Mouse (Mus musculus): ENCODE results near the gene Trit1.
"Not testable (repeated sequence)": the region's sequence is repeated elsewhere in the genome, so short reads cannot be mapped to it uniquely, and the experiment has no call there.

Gene Trit1

DNA sequence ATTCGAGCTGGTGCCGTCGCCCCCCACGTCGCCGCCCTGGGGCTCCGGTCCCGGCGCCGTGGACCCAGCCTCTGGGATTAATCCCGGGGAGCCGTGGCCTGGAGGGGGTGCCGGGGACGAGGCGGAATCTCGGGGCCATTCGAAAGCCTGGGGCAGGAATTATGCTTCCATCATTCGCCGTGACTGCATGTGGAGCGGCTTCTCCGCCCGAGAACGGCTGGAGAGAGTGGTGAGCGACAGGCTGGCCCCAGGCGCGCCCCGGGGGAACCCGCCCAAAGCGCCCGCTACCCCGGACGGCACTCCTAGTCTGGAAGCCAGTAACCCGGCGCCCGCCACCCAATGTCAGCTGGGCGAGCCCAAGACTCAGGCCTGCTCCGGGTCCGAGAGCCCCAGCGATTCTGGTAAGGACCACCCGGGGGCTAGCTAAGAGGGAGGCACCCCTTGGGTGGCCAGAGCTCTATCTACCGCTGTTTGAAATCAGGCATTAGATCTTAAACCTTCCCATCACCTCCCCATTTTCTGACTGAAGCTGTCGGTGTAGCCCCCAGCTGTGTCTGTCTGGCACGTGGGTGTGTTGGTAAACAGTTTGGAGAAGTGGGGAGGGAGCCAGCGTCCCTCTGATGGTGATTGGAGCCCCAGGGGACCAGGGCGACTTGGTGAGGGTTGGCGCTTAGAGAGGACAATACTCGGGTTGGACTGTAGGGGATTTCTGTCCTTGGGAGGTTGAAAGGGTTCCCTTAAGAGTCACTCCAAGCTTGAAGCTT, 19.6 kb upstream of the Trit1 start:
- DNase-seq (ENCODE audit: extremely low read depth, low read depth, low spot score): no peak

DNA sequence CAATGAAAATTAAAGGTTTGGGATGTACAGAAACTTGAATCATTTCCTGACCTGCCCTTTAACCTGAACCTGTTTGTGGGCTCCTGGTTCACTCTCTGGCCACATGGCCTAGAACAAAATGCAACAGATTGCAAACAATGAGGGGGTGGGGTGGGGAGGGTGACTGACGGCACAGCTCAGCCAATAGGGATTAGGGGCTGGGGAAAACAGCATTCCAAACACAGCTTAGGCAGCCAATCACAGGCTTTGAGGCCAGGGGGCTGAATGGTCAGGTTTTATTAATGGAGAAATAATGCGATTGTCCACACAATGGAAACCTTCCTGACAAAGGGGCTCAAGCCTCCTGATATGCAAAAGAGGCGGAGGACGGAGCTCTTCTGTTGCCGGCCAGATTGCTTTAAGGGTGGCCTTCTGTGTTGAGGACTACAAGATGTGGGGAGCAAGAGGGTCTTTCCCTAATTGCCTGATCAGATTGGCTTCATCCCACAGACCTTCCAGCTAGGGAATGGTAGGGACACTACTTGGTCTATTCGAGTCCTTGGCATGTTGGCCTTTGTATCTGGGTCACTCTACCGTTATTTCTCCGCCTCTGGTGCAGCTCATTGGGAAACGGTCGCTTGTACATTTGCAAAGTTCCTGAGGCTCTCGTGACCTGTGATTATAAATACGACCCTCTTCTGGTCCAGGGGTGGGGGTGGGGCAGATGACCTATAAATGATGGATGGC, 17.7 kb upstream of the Trit1 start:
- DNase-seq (ENCODE audit: extremely low read depth, low read depth, low spot score): no peak

DNA sequence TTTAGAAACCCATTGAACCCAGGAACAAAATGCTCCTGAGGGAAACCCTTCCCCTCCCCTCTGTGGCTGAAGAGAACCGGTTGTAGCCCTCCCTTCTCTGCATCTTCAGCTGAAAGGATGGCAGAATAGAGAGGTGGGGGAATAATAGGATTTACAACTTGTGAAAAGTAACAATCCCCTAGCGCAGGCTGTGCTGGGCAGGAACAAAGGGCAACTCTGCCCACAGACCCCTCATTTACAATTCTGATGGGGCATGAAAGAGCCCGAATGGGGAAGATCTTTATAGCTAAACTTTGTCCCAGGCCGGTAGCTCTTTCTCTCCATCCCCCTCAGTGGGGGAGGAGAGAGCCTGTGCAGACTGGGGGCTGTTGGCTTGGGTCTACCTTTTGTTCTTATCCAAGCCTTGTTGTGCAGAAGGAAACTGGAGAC, 17.1 kb upstream of the Trit1 start:
- DNase-seq (ENCODE audit: extremely low read depth, low read depth, low spot score): no peak

GRCm38 (mm10) chr4:123000130-123000529, 16.3 kb upstream of the Trit1 start:
- no peak for DNase-seq (ENCODE audit: extremely low read depth, low read depth, low spot score)

- no peak for DNase-seq (ENCODE audit: extremely low read depth, low read depth, low spot score)
Measured at GRCm38 (mm10) chr4:123000617-123001342, 15.6 kb upstream of the Trit1 start.

DNA sequence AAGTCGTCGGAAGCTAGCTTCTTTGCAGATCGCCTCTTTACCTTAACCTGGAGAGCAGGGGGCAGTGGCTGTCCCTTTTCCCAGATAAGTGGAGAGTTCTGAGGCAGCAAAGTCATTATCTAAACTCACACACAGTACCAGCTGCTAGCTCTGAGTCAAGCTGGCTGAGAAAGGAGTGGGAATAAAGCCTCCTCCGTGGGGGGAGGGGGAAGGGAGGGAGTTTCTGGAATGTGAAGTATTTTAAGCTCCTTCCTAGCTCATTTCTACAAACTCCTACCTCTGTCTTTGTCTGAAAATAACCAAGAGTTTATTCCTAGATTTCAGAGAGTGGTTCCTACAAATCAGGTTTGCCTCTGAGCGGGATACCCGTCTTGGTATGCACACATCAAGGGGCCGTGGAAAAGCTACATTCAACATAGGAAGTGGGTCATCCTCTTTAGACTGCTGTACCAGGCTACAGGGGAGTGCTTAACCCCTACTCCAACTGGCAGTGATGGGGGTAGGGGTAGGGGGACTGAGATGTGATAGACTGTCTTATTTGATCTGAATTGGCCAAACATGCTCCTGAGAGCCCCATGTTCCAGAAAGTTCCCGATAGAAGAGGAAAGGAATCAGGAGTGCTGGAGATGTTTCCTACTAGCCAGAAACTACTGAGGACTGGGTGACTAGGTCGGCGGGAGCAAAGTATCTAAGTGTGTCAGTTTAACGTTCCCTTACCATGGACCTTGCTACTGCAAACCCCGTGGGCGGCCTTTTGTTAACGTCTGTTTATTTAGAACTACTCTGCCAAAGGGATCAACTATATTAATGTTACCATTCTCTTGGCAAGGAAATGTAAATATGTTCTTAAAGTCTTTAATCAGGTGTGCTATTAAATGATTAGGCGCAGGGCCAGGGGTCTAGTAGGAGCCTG, 11.1 kb upstream of the Trit1 start:
- no peak for DNase-seq (ENCODE audit: extremely low read depth, low read depth, low spot score)

DNA sequence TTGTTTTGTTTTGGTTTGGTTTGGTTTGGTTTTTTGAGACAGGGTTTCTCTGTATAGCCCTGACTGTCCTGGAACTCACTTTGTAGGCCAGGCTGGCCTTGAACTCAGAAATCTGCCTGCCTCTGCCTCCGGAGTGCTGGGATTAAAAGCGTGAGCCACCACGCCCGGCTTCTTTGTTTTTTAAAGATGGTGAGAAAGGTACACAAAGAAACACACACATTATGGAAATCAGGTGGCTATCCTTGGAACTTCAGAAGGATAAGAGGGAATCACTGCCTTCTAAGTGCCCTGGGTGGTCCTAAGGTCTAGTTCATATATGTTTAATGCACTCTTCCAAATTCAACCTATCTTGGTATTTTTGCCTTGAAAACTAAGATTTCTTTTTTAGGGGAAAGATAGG, 3.9 kb upstream of the Trit1 start:
- DNase-seq (ENCODE audit: extremely low read depth, low read depth, low spot score): not testable (repeated sequence)

DNA sequence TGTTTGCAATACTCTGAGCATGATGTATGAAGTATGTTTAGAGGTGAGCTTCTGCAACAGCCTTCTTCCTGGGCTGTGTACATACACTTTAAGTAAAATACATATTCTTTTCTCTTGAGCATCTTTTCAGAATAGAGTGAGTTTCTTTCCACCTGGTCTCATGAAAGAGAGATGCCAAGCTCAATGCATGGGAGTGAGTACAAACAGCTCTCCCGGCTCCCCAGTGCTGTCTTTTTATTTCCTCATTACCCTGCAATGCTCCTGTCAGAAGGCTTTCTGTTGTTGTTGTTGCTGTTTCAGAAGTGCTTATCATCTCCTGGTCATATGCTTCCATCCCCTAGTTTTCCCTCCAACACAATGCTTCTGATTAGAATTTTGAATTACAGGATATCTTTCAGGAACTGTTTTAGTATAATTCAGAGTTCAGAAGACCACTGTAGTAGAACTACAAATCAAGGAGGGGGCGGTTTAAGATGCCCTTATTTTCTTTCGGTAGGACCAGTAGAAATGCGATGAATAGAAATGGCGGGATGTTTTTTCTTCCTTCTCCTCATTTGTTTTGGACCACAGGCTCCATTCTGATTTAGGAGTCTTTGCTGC, 3.0 kb upstream of the Trit1 start:
- DNase-seq (ENCODE audit: extremely low read depth, low read depth, low spot score): no peak

DNA sequence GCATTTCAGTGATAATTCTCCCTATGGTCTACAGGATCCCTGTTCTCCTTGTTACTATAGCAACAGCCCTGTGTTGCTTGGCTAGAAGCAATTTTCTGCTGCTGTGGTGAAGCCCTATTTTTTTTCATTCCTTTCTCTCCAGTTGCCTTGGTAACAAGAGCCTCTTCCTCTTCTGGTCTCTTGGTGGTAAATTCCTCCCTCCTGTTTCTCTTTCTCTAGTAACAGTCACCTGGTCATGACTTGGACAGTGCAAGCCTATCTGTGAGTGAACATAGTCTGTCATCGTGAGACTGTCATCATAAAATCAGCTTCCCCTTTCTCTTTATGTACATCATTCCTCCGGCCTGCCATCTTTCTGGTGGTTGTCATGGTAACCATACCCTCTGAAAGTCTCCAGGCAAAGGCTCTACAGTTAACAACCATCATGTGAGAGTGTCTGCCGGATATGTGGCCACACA, 2.4 kb upstream of the Trit1 start:
- DNase-seq (ENCODE audit: extremely low read depth, low read depth, low spot score): no peak

GRCm38 (mm10) chr4:123014501-123015282, 1.7 kb upstream of the Trit1 start:
- no peak for DNase-seq (ENCODE audit: extremely low read depth, low read depth, low spot score)

DNA sequence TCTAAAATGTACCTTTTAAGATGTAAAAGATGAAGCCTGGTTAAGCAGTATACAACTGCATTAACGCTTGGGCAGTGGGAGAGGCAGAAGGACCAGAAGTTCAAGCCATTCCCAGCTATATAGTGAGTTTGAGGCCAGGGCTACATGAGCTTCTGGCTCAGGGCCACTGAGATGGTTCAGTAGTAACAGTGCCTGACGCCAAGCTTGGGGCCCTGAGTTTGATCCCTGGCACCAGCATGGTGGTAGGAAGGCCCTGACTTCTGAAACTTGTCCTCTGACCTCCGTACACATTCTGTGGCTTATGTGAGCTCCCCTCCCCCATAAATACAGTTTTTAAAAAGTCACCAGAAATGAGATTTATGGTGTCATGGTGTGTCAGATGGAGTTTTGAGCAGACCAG, 5.2 kb downstream of the Trit1 start:
- no peak for DNase-seq (ENCODE audit: extremely low read depth, low read depth, low spot score)

DNA sequence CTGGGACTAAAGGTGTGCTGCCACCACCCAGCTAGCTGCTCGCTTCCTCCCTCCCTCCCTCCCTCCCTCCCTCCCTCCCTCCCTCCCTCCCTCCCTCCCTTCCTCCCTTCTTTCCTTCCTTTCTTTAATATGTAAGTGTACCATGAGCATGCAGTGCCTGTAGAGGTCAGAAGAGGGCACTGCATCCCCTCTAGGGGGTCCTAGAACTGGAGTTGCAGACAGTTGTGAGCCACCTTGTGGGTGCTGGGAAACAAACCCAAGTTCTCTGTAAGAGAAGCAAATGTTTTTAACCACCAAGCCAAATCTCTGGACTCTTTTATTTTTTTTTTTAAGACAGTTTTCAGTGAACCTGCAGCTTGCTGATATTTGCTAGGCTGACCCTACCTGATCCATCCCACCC, 6.5 kb downstream of the Trit1 start:
- no peak for DNase-seq (ENCODE audit: extremely low read depth, low read depth, low spot score)

GRCm38 (mm10) chr4:123025418-123025817, 9.0 kb downstream of the Trit1 start:
- DNase-seq (ENCODE audit: extremely low read depth, low read depth, low spot score): no peak

DNA sequence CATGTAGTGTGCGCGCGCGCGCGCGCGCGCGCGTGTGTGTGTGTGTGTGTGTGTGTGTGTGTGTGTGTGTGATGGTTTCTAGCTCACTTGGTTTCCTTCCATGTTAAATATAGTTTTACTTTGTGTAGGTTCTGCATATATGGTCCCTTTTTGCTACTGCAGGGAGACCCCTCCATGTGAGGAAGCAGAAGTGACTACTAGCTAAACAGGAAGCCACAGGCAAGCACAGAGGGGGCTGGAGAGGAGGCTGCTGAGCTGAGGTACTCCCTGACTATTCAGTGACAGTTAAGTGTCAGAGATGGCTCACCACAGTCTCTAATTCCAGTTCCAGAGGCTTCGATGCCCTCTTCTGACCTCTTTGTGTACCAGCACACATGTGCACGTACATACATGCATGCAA, 9.8 kb downstream of the Trit1 start:
- no peak for DNase-seq (ENCODE audit: extremely low read depth, low read depth, low spot score)

- no peak for DNase-seq (ENCODE audit: extremely low read depth, low read depth, low spot score)
Measured at GRCm38 (mm10) chr4:123026597-123026996, 10.2 kb downstream of the Trit1 start.

- DNase-seq (ENCODE audit: extremely low read depth, low read depth, low spot score): no peak
Measured at GRCm38 (mm10) chr4:123034841-123035240, 18.4 kb downstream of the Trit1 start.

DNA sequence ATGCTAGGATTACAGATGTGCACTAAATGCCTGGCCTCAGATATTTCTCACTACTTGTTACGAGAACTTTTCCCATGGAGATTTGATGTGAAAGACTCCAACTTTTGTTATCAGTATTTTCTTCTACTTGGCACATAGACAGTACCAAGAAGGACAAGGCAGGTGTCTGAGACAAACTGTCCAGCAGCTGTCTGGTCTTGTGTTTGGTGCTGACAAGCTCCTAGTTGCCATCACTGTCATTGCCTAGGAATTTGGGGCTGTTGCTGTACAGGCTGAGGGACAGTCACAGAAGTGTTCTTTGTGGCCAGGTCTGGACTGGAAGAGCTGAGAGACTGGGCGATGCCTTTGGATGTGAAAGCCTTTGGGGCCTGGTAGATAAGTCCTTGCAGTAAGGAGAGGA, 19.2 kb downstream of the Trit1 start:
- DNase-seq (ENCODE audit: extremely low read depth, low read depth, low spot score): no peak

- no peak for DNase-seq (ENCODE audit: extremely low read depth, low read depth, low spot score)
Measured at GRCm38 (mm10) chr4:123036710-123037109, 20.3 kb downstream of the Trit1 start.

DNA sequence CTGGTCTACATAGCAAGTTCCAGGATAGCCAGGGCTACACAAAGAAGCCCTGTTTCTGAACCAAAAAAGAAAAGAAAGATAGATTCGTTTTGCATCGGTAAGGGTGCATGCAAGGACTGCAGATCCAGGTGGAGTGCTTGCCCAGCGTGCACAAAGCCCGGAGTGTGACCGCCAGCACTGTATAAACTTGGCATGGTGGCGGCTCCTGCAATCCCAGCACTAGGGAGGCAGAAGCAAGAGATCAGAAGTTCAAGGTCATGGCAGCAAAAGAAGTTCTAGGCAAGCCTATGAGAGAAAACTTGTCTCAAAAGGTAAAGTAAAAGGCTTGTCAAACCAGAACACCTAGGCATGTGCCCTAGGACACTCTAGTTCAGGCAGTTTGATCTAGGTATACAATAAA, 24.7 kb downstream of the Trit1 start:
- DNase-seq (ENCODE audit: extremely low read depth, low read depth, low spot score): no peak

- DNase-seq (ENCODE audit: extremely low read depth, low read depth, low spot score): no peak
Measured at GRCm38 (mm10) chr4:123043858-123044257, 27.5 kb downstream of the Trit1 start.

Measured in fat pad, adult 2 months (tissue).